Mouse (Mus musculus) bone marrow macrophage, adult 2 months (primary cell): ENCODE data around the gene Cd9.

ENCODE experiments used
- CTCF ChIP-seq: IDR thresholded peaks from 2 replicates; pipeline ENCODE4 v1.5.1; 2012; ENCODE audit warnings: low read depth, mild to moderate bottlenecking, low read length, moderate library complexity
- POLR2A ChIP-seq: IDR thresholded peaks from 2 replicates; pipeline ENCODE4 v1.6.1; 2012; ENCODE audit warnings: mild to moderate bottlenecking, low read depth, low read length, borderline replicate concordance

GRCm38 (mm10) chr6:125447660-125448059 is 46.9 kb downstream of the Cd9 start:
- TF ChIP-seq CTCF (no peak), POLR2A (no peak)
